Mouse (Mus musculus): ENCODE measurements at regions not wholly inside any gene's neighbourhood (a gene's known extent, or its start where the extent isn't known, plus 50 kb on each side); places are given as distances from the start of the nearest gene placed in this dataset. TPM values are rescaled to one million over a fixed set of nuclear protein-coding genes. Genes with fewer than 3 reads are reported as not detected.
A peak's percentile ranks its signal among the peaks of the same experiment; 100 is the strongest.

GRCm38 (mm10) chr8:34254978-34255377, 143.4 kb upstream of the Gm10131 start:
- H3K4me2 ChIP-seq, result no peak overlapping the region
- no peaks in the 10 kb centered on the region for H3K9me3 ChIP-seq (replicated peaks)
- H3K36me3 ChIP-seq, result no peaks in the 10 kb centered on the region
- no peak overlapping the region for H3K4me3 ChIP-seq
- no peak overlapping the region for H3K27ac ChIP-seq (ENCODE audit: poor library complexity, severe bottlenecking)
- no peaks in the 10 kb centered on the region for H3K4me1 ChIP-seq (replicated peaks)
- ATAC-seq (ENCODE audit: insufficient number of reproducible peaks, low FRiP score), result no peak
- WGBS, result 67% methylated on average over 2 of the region's 2 CpGs
- H3K9ac ChIP-seq, result no peak overlapping the region
- no peaks in the 10 kb centered on the region for H3K27me3 ChIP-seq (replicated peaks)

- WGBS, result 80% methylated on average over 7 of the region's 7 CpGs
- Histone ChIP-seq H3K4me1 (replicated peaks) (no peaks in the 10 kb centered on the region), H3K4me2 (no peak overlapping the region), H3K9me3 (replicated peaks) (0 out of 2 replicates have a peak, but pooled peaks cover 2% of the 10 kb centered on the region), H3K9ac (no peak overlapping the region), H3K36me3 (no peaks in the 10 kb centered on the region), H3K27me3 (replicated peaks) (no peaks in the 10 kb centered on the region), H3K27ac (ENCODE audit: poor library complexity, severe bottlenecking) (no peak overlapping the region), H3K4me3 (no peak overlapping the region)
- ATAC-seq (ENCODE audit: insufficient number of reproducible peaks, low FRiP score), result no peak
Observed at GRCm38 (mm10) chr8:34251934-34252333, 140.4 kb upstream of the Gm10131 start.

- 88% methylated on average over 6 of the region's 6 CpGs for WGBS
- Histone ChIP-seq H3K27me3 (replicated peaks) (no peaks in the 10 kb centered on the region), H3K4me2 (no peak overlapping the region), H3K27ac (ENCODE audit: poor library complexity, severe bottlenecking) (no peak overlapping the region), H3K9me3 (replicated peaks) (peaks cover 10% of the 10 kb centered on the region), H3K36me3 (no peaks in the 10 kb centered on the region), H3K9ac (no peak overlapping the region), H3K4me1 (replicated peaks) (peaks cover 6% of the 10 kb centered on the region), H3K4me3 (no peak overlapping the region)
- no peak for ATAC-seq (ENCODE audit: insufficient number of reproducible peaks, low FRiP score)
Observed at GRCm38 (mm10) chr8:34239346-34239900, 127.9 kb upstream of the Gm10131 start.

GRCm38 (mm10) chr8:34233705-34234104, 122.2 kb upstream of the Gm10131 start:
- Histone ChIP-seq H3K9me3 (replicated peaks) (peaks cover 13% of the 10 kb centered on the region), H3K27me3 (replicated peaks) (no peaks in the 10 kb centered on the region), H3K4me1 (replicated peaks) (peaks cover 14% of the 10 kb centered on the region; the same call in 1 of the 2 replicates), H3K4me3 (no peak overlapping the region), H3K4me2 (no peak overlapping the region), H3K36me3 (no peaks in the 10 kb centered on the region), H3K27ac (ENCODE audit: poor library complexity, severe bottlenecking) (no peak overlapping the region), H3K9ac (no peak overlapping the region)
- 53% methylated on average over 4 of the region's 4 CpGs for WGBS
- no peak for ATAC-seq (ENCODE audit: insufficient number of reproducible peaks, low FRiP score)

- H3K9me3 ChIP-seq (replicated peaks), result peaks cover 4% of the 10 kb centered on the region; the same call in 1 of the 2 replicates
- no peaks in the 10 kb centered on the region for H3K36me3 ChIP-seq
- no peak overlapping the region for H3K9ac ChIP-seq
- H3K27me3 ChIP-seq (replicated peaks), result no peaks in the 10 kb centered on the region
- no peak overlapping the region for H3K27ac ChIP-seq (ENCODE audit: poor library complexity, severe bottlenecking)
- peak; percentile 61; the same call in 1 of the 2 replicates for ATAC-seq (ENCODE audit: insufficient number of reproducible peaks, low FRiP score)
- 38% methylated on average over 3 of the region's 3 CpGs for WGBS
- no peak overlapping the region for H3K4me2 ChIP-seq
- H3K4me3 ChIP-seq, result no peak overlapping the region
- H3K4me1 ChIP-seq (replicated peaks), result peaks cover 26% of the 10 kb centered on the region
Observed at GRCm38 (mm10) chr8:34229477-34229876, 117.9 kb upstream of the Gm10131 start.

- H3K36me3 ChIP-seq, result no peaks in the 10 kb centered on the region
- no peak overlapping the region for H3K4me3 ChIP-seq
- peak; percentile 42; the same call in 1 of the 2 replicates for ATAC-seq (ENCODE audit: insufficient number of reproducible peaks, low FRiP score)
Observed at GRCm38 (mm10) chr8:34225011-34225890, 113.7 kb upstream of the Gm10131 start.

GRCm38 (mm10) chr8:34222187-34222586, 110.7 kb upstream of the Gm10131 start:
- peaks cover 20% of the 10 kb centered on the region for H3K4me1 ChIP-seq (replicated peaks)
- H3K9ac ChIP-seq, result no peak overlapping the region
- H3K27ac ChIP-seq (ENCODE audit: poor library complexity, severe bottlenecking), result no peak overlapping the region
- no peaks in the 10 kb centered on the region for H3K27me3 ChIP-seq (replicated peaks)
- H3K9me3 ChIP-seq (replicated peaks), result peaks cover 7% of the 10 kb centered on the region; the same call in 1 of the 2 replicates
- no peaks in the 10 kb centered on the region for H3K36me3 ChIP-seq
- no peak overlapping the region for H3K4me3 ChIP-seq
- 73% methylated on average over 6 of the region's 6 CpGs for WGBS
- ATAC-seq (ENCODE audit: insufficient number of reproducible peaks, low FRiP score), result no peak
- H3K4me2 ChIP-seq, result no peak overlapping the region

More at GRCm38 (mm10) chr8:34225011-34225890, 113.7 kb upstream of the Gm10131 start:
- Histone ChIP-seq H3K27me3 (replicated peaks) (no peaks in the 10 kb centered on the region), H3K27ac (ENCODE audit: poor library complexity, severe bottlenecking) (no peak overlapping the region), H3K4me2 (no peak overlapping the region), H3K9me3 (replicated peaks) (no peaks in the 10 kb centered on the region), H3K4me1 (replicated peaks) (peaks cover 29% of the 10 kb centered on the region), H3K9ac (no peak overlapping the region)
- whole genome bisulfite sequencing, result 37% methylated on average over 17 of the region's 17 CpGs

Small RNA genes in the stretch of these regions (microRNA-seq; reads per million reads assigned to microRNA genes)
- gene Gm23177, result not detected

All from heart, embryonic 12.5 days (tissue).